Mouse (Mus musculus): ENCODE data around the gene Cops2.

DNA sequence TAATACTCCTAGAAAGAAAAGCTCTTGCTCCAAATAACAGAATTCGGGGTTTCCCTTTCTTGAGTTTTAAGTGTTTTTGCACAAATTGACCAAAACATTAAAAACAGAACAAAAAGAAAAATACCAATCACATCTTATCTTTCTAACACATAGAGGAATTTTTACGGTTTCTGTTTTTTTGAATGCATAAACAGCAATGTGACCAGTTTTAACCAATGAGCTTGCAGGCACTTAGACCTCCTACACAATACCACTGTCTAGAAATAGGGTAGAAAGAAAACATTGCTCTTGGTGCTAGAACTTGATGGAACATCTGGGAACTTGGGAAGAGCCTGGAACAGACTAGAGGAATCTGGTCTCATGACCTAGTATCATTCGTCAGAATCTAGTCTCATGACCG is 68.7 kb downstream of the Cops2 start:
- TF ChIP-seq POLR2A (IDR thresholded peaks at IDR 0.05; ENCODE audit: control insufficient read depth, extremely low read depth, insufficient read depth, low read length, poor library complexity) (no peak), CTCF (IDR thresholded peaks at IDR 0.05; ENCODE audit: borderline replicate concordance, control insufficient read depth, extremely low read depth, insufficient read depth, low read length, poor library complexity) (no peak)
